Mouse (Mus musculus) lung, postnatal 0 days (tissue): ENCODE results near the gene Ptpn3.

Source experiments
- CTCF ChIP-seq: IDR thresholded peaks from 2 replicates; pipeline ENCODE4 v1.5.1; 2016; ENCODE audit warnings: antibody characterized with exemption, mild to moderate bottlenecking
- EP300 ChIP-seq: IDR thresholded peaks from 2 replicates; pipeline ENCODE4 v1.6.1; 2016; ENCODE audit warnings: antibody characterized with exemption, mild to moderate bottlenecking, control low read depth

- TF ChIP-seq CTCF (no peak), EP300 (no peak)
Measured at GRCm38 (mm10) chr4:57186035-57186434, 115.6 kb downstream of the Ptpn3 start.
